Mouse (Mus musculus) R1 (cell line): ENCODE measurements at regions not wholly inside any gene's neighbourhood (a gene's known extent, or its start where the extent isn't known, plus 50 kb on each side); places are given as distances from the start of the nearest gene placed in this dataset.

Source experiments
- DNase-seq: peaks from one replicate; pipeline ENCODE4 v3.0.0-alpha.2; 2018; ENCODE audit warnings: low read depth, low spot score

GRCm38 (mm10) chr1:90502771-90503540 lies 99.8 kb upstream of the Cops8 start:
- peak; percentile 20 for DNase-seq

- no peak for DNase-seq
These were observed 98.1 kb upstream of the Cops8 start for GRCm38 (mm10) chr1:90504583-90505080.

- no peak for DNase-seq
These were observed 97.2 kb upstream of the Cops8 start for GRCm38 (mm10) chr1:90505599-90505998.

GRCm38 (mm10) chr1:90506582-90506981 lies 96.2 kb upstream of the Cops8 start:
- no peak for DNase-seq

- no peak for DNase-seq
These were observed 93.4 kb upstream of the Cops8 start for GRCm38 (mm10) chr1:90509371-90509770.

GRCm38 (mm10) chr1:90513442-90514070 lies 89.2 kb upstream of the Cops8 start:
- no peak for DNase-seq

- DNase-seq = no peak
These were observed 88.6 kb upstream of the Cops8 start for GRCm38 (mm10) chr1:90514176-90514575.

- peak; percentile 46 for DNase-seq
These were observed 84.1 kb upstream of the Cops8 start for GRCm38 (mm10) chr1:90518584-90519265.

GRCm38 (mm10) chr1:90519284-90520275 lies 83.2 kb upstream of the Cops8 start:
- peak; percentile 91 for DNase-seq

GRCm38 (mm10) chr1:90522294-90522693 lies 80.5 kb upstream of the Cops8 start:
- no peak for DNase-seq

- peak; percentile 61 for DNase-seq
These were observed 78.0 kb upstream of the Cops8 start for GRCm38 (mm10) chr1:90524641-90525220.

GRCm38 (mm10) chr1:90526311-90526710 lies 76.5 kb upstream of the Cops8 start:
- DNase-seq = no peak

GRCm38 (mm10) chr1:90527947-90528717 lies 74.6 kb upstream of the Cops8 start:
- peak; percentile 57 for DNase-seq

- no peak for DNase-seq
These were observed 69.3 kb upstream of the Cops8 start for GRCm38 (mm10) chr1:90533481-90533880.

GRCm38 (mm10) chr1:90536105-90536504 lies 66.7 kb upstream of the Cops8 start:
- no peak for DNase-seq

GRCm38 (mm10) chr1:90543801-90544795 lies 58.7 kb upstream of the Cops8 start:
- peak; percentile 61 for DNase-seq

- peak; percentile 26 for DNase-seq
These were observed 57.8 kb upstream of the Cops8 start for GRCm38 (mm10) chr1:90544821-90545536.

- no peak for DNase-seq
These were observed 50.1 kb upstream of the Cops8 start for GRCm38 (mm10) chr1:90552644-90553043.
